Mouse (Mus musculus): ENCODE data around the gene Foxd1. TPM values are rescaled to one million over a fixed set of nuclear protein-coding genes. Genes with fewer than 3 reads are reported as not detected.

The Foxd1 gene
- 0.05 and 0.20 TPM in 2 replicates for polyA plus RNA-seq (2021; fragmentation: Nextera tagmentation)
- long read RNA-seq, experiment 1, result 0 reads
- long read RNA-seq, experiment 2, result 0 reads

DNA sequence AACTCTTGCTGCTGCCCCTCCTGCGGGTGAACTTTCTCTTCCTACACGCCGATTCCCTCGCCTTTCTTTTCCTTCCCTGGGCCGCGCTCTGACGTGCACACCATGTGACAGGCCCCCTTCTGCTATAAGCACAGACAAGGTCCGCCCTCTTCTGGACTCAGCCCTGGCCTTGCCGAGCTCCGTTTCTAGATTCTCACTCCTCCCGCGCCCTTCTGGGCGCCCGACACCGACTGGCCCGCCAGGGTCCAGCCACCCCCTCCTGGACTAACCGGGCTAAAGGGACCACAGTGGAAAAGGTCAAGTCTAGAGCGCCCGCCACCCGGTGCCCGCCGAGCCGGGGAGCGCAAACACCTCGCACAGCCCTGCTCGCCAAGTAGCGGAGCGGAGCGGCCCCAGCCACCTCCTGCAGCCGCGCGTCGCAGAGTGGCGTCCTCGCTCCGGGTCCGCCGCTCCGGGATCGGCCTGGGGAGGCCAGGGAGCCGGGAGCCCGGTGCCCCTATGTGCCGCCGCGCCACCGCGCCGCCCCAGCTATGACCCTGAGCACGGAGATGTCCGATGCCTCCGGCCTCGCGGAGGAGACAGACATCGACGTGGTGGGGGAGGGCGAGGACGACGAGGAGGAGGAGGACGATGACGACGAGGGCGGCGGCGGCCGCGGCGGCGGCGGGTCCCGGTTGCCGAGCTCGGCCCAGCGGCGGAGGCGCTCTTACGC is at the start of gene Foxd1:
TSS of gene Foxd1 (plus strand) at position 153 of the 712 bp plus-strand sequence.

DNA sequence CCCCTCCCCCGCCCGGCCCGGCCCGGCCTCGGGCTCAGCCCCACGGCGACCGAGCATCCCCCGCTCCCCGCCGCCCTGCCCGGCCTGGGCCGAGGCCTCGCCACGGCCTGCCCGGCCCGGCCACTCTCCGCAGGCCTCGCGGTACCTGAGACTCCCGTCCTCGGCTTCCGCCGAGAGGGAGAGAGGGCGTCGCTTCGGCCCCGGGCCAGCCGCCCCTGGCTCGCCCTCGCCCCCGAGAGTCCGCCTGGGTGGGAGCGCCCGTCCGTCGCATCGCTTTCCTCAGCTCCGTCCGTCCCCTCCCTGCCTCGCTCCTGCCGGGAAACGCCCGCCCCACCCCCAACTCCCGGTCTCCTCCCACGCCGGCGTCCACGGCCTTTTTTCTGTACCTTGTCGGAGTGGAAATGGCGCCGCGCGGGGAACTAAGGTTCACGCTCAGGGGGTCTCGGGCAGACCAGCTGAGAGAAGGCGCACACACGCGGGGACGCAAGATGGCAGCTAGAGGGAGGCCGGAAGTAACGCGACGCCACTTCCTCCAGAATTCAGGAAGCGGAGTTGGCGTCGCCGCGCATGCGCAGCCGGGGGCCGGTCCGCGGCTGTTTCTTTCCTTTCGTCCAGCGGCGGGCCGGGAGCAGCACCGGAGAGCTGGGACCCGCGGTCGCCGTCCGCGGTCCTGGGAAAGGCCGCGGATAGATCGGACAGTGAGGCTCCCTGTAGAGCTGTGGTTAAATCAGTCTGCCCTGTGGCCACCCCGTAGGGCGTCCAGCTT is 37.4 kb upstream of the Foxd1 start, which contains the start of gene Btf3:
TSS of gene Btf3 (minus strand) at position 527 of the 766 bp plus-strand sequence.

Other genes starting within 250 kb of the Foxd1 start
- gene Arhgef28, start 147.8 kb upstream of the Foxd1 start, polyA plus RNA-seq (2021; fragmentation: Nextera tagmentation), result 16.2 and 19.1 TPM in 2 replicates
- 11.3 and 12.6 TPM in 2 replicates for gene Utp15, start 91.2 kb upstream of the Foxd1 start, polyA plus RNA-seq (2021; fragmentation: Nextera tagmentation)
- gene Ankra2, start 91.2 kb upstream of the Foxd1 start, polyA plus RNA-seq (2021; fragmentation: Nextera tagmentation), result 29.6 and 46.8 TPM in 2 replicates
- not detected in 2 replicates for gene Gm21976, start 74.4 kb upstream of the Foxd1 start, polyA plus RNA-seq (2021; fragmentation: Nextera tagmentation)
- gene Btf3, start 37.2 kb upstream of the Foxd1 start, polyA plus RNA-seq (2021; fragmentation: Nextera tagmentation), result 318 TPM in 2 replicates
- 0.82 and 1.3 TPM in 2 replicates for gene Gm10320, start 137.8 kb downstream of the Foxd1 start, polyA plus RNA-seq (2021; fragmentation: Nextera tagmentation)